Mouse (Mus musculus) neural tube, embryonic 15.5 days (tissue): ENCODE results near the gene Tfb1m. TPM values are rescaled to one million over a fixed set of nuclear protein-coding genes. Genes with fewer than 3 reads are reported as not detected.

Experiments
- ATAC-seq: fragments of 200-750 bp; cut with Nextera tagmentation; 2 replicates; pipeline ENCODE4 v1.8.0; 2017; ENCODE audit warnings: mild to moderate bottlenecking, moderate TSS enrichment, moderate library complexity; ENCODE audit not compliant: low FRiP score
- H3K27ac ChIP-seq: fragments of 300-500 bp; sonication (generic); replicated peaks from 2 replicates; pipeline ENCODE4 v1.5.1; 2015; ENCODE audit warnings: mild to moderate bottlenecking, inconsistent platforms
- H3K27me3 ChIP-seq: fragments of 300-500 bp; sonication (generic); replicated peaks from 2 replicates; pipeline ENCODE4 v1.6.1; 2015; ENCODE audit warnings: inconsistent platforms
- H3K36me3 ChIP-seq: fragments of 300-500 bp; sonication (generic); 2 replicates; pipeline ENCODE4 v1.6.1; 2015; ENCODE audit warnings: inconsistent platforms
- H3K4me1 ChIP-seq: fragments of 300-500 bp; sonication (generic); 2 replicates; pipeline ENCODE4 v1.6.1; 2015; ENCODE audit warnings: inconsistent platforms
- H3K4me2 ChIP-seq: fragments of 300-500 bp; sonication (generic); 2 replicates; pipeline ENCODE4 v1.6.1; 2015; ENCODE audit warnings: inconsistent platforms, mild to moderate bottlenecking, moderate library complexity
- H3K4me3 ChIP-seq: fragments of 300-500 bp; sonication (generic); replicated peaks from 2 replicates; pipeline ENCODE4 v1.5.1; 2015; ENCODE audit warnings: mild to moderate bottlenecking, inconsistent platforms
- H3K9ac ChIP-seq: fragments of 300-500 bp; sonication (generic); replicated peaks from 2 replicates; pipeline ENCODE4 v1.6.1; 2015; ENCODE audit warnings: mild to moderate bottlenecking, inconsistent platforms
- H3K9me3 ChIP-seq: fragments of 300-500 bp; sonication (generic); replicated peaks from 2 replicates; pipeline ENCODE4 v1.6.1; 2016; ENCODE audit warnings: inconsistent platforms
- WGBS: fragments of 180-500 bp; shearing (Covaris S2); methylation state at CpG from one replicate; pipeline ENCODE4 v1.1.7; 2015; ENCODE audit warnings: mixed read lengths; 5-methylcytosine and 5-hydroxymethylcytosine counted together
- polyA plus RNA-seq: library from polyadenylated mRNA; unstranded; fragments of >200 nt; fragmentation: Nextera tagmentation; extraction: Ambion mirVana; gene quantifications from 2 replicates; pipeline ENCODE4 v1.2.1, GENCODE M21; 2015

Gene Tfb1m
- polyA plus RNA-seq, 1 experiment from 2014 or later: 13.0 TPM

DNA sequence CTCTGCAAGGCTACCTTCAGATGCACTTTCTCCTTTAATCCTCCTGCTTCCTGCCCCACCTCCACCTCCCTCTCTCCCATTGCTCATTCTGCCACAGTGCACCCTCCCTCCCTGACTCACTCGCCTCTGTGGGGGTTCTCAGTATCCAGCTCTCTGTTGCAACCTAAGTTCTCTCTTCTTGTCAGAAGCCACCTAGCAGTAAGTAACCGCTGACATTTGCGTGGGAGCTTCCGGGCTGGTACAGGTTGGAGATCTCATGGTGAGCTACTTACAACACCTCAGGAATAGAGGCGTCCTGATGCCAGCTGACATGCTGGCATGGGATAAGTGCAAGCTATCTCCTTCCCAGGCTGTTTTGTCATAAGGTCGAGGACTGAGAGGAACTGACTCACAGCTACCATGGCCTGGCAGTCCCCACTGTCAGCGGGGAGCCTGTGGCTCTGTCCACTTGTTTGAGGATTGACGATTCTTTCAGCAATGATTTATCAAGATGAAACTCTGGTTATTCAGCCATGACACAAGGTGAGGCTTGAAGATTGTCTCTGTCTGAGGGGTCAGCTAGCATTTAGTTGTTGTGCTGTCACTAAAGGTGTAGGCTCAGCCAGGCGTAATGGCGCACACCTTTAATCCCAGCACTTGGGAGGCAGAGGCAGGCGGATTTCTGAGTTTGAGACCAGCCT, 67.2 kb downstream of the Tfb1m start:
- Histone ChIP-seq H3K36me3 (no peaks in the 10 kb centered on the region), H3K27me3 (no peaks in the 10 kb centered on the region), H3K27ac (no peak overlapping the region), H3K9ac (no peak overlapping the region), H3K4me3 (no peak overlapping the region), H3K4me1 (no peaks in the 10 kb centered on the region), H3K9me3 (no peaks in the 10 kb centered on the region), H3K4me2 (no peak overlapping the region)
- ATAC-seq: no peak
- 85% methylated on average over 11 of the region's 11 CpGs for WGBS

DNA sequence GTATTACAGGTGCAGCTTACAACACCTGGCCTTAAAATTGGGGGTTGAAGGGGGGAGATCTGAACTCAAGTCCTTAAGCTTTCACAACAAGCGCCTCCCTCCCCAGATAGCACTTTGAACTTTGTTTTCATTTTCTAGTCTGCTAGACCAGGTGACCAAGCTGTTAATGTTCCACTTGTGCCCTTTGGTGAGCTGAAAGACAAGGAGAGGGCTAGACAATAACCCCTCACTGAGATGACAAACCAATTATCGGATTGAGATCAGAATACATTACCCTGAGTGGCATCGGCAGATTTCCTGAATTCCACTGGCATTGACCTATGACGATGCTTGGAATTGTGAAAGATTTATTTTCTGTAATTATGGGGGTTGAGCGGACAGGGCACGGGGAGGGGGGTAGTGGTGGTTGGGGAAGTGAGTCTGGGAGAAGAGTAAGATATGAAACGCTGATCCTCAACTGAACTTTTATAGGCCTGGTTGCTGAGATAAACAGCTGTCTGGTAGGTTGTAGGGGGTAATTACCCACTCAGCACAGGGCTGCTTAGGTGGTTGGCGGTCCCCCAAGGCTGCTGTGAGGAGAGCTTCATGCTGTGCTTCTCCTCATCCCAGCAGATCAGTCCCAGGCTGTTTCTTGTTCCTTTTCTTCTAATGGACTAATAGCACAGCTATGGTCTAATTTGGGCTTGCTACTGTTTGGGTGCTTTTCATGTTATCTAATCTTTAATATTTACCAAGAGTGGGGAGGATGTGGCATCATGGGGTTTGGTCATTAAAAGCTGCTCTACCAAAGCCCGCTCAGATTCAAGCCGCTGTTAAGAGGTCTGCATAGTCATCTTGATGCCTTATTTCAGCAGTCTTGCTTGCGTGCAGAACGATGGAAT, 69.6 kb downstream of the Tfb1m start:
- H3K9ac ChIP-seq: no peak overlapping the region
- ATAC-seq: no peak
- H3K4me2 ChIP-seq: no peak overlapping the region
- H3K27me3 ChIP-seq: no peaks in the 10 kb centered on the region
- no peak overlapping the region for H3K27ac ChIP-seq
- H3K4me1 ChIP-seq: no peaks in the 10 kb centered on the region
- WGBS: 75% methylated on average over 12 of the region's 12 CpGs
- H3K4me3 ChIP-seq: no peak overlapping the region
- no peaks in the 10 kb centered on the region for H3K9me3 ChIP-seq
- no peaks in the 10 kb centered on the region for H3K36me3 ChIP-seq

DNA sequence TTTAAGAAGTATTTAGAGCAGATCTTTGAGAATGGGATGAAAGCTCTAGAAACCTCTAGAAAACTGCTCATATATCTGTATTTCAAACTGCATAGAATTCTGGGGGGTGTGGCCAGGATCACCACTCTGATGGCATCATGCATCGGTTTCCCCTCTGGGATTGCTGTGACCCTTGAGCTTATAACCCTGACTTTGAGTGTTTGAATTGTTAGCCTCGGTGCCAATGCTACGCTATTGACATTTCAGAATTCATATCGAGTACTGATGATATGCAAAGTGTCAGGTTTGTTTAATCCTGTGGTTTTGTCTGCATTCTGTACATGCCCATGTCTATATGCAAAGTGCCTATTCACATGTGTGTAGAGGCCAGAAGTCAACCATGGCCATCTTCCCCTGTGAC, 70.4 kb downstream of the Tfb1m start:
- Histone ChIP-seq H3K9me3 (no peaks in the 10 kb centered on the region), H3K27me3 (no peaks in the 10 kb centered on the region), H3K36me3 (no peaks in the 10 kb centered on the region), H3K4me3 (no peak overlapping the region), H3K9ac (no peak overlapping the region), H3K4me1 (no peaks in the 10 kb centered on the region), H3K27ac (no peak overlapping the region), H3K4me2 (no peak overlapping the region)
- ATAC-seq: no peak
- 96% methylated on average over 4 of the region's 4 CpGs for WGBS

DNA sequence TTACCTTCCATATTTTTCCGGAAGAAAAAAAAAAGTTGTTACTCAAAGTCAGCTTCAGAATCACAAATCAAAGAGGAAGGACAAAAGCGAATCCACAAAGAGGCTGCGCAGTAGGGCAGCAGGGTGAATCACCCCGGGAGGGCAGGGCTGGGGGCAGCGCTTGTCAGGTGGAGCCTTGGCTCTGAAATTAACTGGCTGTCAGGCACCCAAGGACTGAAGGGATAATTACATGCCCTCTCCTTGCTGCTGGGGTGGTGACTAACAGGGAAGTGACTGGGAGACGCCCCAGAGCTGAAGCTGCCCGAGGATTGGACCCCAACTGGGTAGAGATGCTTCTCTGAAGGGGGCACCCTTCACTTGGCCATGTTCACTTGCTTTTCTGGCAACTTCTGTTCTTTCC, 71.7 kb downstream of the Tfb1m start:
- Histone ChIP-seq H3K27me3 (no peaks in the 10 kb centered on the region), H3K36me3 (no peaks in the 10 kb centered on the region), H3K4me1 (no peaks in the 10 kb centered on the region), H3K9ac (no peak overlapping the region), H3K4me3 (no peak overlapping the region), H3K4me2 (no peak overlapping the region), H3K9me3 (no peaks in the 10 kb centered on the region), H3K27ac (no peak overlapping the region)
- ATAC-seq: no peak
- 76% methylated on average over 7 of the region's 7 CpGs for WGBS

DNA sequence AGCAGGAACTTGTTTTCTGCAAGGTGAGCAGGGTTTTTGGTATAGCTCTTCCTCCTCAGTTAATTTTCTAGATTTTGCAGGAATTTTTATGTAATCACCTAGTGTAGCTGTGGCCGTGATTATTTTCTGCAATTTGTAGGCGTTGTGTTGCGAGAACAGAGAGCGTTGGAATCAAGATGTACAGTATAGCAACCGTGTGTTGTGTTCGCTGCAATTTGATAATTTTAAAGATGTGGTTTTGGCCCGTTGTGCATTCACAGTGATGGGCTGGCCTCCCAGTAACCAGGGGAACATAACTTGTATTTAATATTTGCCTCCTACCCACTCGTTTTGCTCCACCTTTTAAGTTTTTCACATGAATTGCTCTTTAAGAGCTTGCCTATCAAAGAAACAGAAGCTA, 74.5 kb downstream of the Tfb1m start:
- Histone ChIP-seq H3K4me1 (no peaks in the 10 kb centered on the region), H3K27ac (no peak overlapping the region), H3K27me3 (no peaks in the 10 kb centered on the region), H3K9me3 (no peaks in the 10 kb centered on the region), H3K4me3 (no peak overlapping the region), H3K9ac (no peak overlapping the region), H3K36me3 (no peaks in the 10 kb centered on the region), H3K4me2 (no peak overlapping the region)
- ATAC-seq: no peak
- 91% methylated on average over 8 of the region's 8 CpGs for WGBS

DNA sequence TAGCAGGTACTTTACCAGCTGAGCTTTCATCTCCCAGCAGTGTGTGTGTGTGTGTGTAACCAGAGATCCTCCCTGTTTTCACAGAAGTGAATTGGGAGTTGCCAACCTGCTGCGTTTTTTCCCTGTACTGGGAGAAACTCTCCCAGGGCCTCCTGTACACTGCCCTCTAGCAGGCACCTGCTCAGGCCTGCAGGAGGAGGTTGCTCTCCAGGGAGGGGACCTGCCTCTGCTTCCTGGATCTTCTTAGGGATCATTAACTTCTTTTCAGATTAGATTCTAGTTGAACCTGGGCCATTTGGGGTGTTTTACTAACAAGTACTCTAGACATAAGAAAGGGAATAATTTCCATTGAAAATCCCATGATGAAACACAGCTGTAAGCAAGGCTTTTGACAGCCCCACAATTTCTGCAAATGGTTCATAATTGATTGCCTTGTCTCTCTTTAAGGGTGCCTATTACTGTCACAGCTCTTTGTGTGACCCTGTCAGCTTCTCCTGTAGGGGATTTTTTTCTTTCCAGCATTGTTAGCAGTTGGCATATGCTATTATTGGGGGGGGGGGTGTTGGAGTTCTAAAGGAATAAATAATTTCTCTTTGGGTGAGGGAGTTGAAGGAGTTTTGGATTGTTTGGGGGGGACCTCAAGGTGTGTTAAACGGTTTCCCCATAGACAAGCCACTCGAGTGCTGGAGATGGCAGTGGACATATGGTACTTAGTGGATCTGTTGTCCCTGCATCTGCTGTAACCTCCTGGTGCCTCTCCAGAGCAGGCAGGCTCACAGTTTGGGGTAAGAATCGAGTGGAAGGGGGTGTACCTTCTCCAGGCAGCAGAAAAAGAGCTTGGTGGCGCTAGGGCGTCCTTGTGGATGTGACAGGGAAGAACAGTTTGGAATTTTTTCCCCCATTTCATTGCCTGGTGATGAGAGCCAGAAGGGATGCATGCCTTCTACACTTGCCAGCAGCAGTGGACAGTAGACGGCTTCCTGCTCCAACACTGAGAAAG, 75.7 kb downstream of the Tfb1m start:
- no peak overlapping the region for H3K9ac ChIP-seq
- ATAC-seq: no peak
- H3K9me3 ChIP-seq: no peaks in the 10 kb centered on the region
- no peak overlapping the region for H3K27ac ChIP-seq
- WGBS: 70% methylated on average over 7 of the region's 7 CpGs
- no peaks in the 10 kb centered on the region for H3K27me3 ChIP-seq
- H3K4me3 ChIP-seq: no peak overlapping the region
- no peak overlapping the region for H3K4me2 ChIP-seq
- no peaks in the 10 kb centered on the region for H3K4me1 ChIP-seq
- H3K36me3 ChIP-seq: no peaks in the 10 kb centered on the region

DNA sequence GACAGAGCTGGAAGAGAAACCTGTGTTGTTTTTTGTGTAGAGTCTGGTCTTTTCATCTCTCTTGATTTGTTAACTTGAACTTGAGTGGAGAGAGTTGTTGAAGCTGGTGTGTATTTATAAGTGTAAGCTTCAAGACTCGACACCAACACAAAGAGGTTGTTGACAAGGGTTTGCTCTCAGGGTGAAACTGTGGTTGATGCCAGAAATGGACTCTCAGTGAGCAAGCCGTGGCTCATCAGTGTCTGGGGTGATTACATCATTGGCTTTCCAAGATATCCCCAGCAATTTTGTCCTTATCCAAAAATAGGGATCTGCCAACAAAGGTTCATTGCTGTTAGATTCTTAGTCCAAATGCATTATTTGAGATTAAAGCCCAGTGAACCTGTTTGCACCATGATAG, 81.0 kb downstream of the Tfb1m start:
- Histone ChIP-seq H3K4me1 (no peaks in the 10 kb centered on the region), H3K36me3 (no peaks in the 10 kb centered on the region), H3K4me2 (no peak overlapping the region), H3K9me3 (no peaks in the 10 kb centered on the region), H3K27ac (no peak overlapping the region), H3K9ac (no peak overlapping the region), H3K4me3 (no peak overlapping the region), H3K27me3 (no peaks in the 10 kb centered on the region)
- ATAC-seq: no peak
- WGBS: 84% methylated on average over 2 of the region's 2 CpGs

DNA sequence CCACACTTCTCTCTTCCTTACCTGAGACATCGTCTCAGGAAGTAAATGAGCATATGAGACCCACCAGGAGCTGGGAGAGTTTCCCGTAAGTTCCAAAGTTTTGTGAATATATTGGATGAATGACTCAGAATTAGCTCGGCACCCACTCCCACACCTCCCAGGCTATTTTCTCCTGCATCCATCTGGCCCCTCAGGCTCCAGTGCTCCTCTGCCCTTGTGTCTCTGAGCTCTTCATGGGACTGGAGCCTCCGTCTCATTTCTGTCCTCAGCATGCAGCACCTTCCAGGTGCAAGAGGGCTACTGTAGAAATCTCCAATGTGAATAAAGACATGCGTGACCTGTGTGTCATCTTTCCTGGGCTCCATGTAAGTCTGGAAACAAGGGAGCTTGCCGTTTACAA, 85.6 kb downstream of the Tfb1m start:
- ATAC-seq: no peak
- WGBS: 81% methylated on average over 6 of the region's 6 CpGs
- no peak overlapping the region for H3K9ac ChIP-seq
- no peaks in the 10 kb centered on the region for H3K9me3 ChIP-seq
- H3K36me3 ChIP-seq: no peaks in the 10 kb centered on the region
- H3K4me2 ChIP-seq: no peak overlapping the region
- no peaks in the 10 kb centered on the region for H3K27me3 ChIP-seq
- H3K4me3 ChIP-seq: no peak overlapping the region
- no peak overlapping the region for H3K27ac ChIP-seq
- no peaks in the 10 kb centered on the region for H3K4me1 ChIP-seq

Other genes starting within 250 kb of the Tfb1m start
- 5.3 and 5.6 TPM in 2 replicates for gene Tiam2, start 231.2 kb downstream of the Tfb1m start, polyA plus RNA-seq
- gene Cldn20, start 25.2 kb downstream of the Tfb1m start, polyA plus RNA-seq: not detected in 2 replicates
- gene Nox3, start 138.5 kb upstream of the Tfb1m start, polyA plus RNA-seq: not detected in 2 replicates